Mouse (Mus musculus) brain, embryonic 18.5 days (tissue): ENCODE measurements at regions not wholly inside any gene's neighbourhood (a gene's known extent, or its start where the extent isn't known, plus 50 kb on each side); places are given as distances from the start of the nearest gene placed in this dataset.

Source experiments
- DNase-seq: peaks from one replicate; pipeline ENCODE4 v3.0.0-alpha.2; 2012; ENCODE audit warnings: low read depth, low spot score

DNA sequence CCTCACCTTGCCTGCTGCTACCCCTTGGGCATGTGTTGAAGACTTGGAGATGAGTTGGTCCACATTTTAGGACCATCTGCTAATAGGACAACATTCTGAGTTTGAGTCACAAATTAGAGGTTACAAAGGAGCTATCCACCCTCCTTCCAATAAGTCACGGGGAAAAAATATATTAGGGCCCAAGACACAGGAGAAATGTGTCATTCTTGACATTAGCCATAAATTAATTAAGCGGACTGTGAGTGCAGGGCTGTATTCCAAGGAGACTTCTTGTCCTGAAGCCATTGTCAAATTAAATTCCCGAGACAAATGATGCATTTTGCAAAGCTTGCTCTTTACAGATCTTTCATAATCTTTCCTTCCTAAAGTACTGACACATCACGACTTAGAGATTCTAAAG is 79.2 kb downstream of the 1700020N01Rik start:
- DNase-seq, result no peak

DNA sequence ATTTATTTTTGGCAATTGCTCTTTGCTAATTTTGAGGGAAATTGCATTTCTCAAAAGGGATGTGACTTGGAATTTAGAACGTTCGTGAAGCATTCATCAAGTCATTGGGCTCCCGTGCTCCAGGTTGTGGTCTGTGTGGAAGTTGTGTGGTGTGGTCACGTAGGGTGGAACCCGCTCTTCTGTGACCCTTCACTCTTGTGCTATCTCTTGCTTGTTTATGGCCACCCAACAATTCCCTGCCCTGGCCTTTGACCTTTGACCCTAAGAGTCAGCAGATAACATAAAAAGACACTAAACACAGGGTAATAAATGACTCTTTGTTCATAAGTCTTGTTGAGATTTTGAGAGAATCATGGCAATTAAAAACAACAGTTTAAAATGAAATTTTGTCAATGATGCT is 79.7 kb downstream of the 1700020N01Rik start:
- DNase-seq, result no peak

DNA sequence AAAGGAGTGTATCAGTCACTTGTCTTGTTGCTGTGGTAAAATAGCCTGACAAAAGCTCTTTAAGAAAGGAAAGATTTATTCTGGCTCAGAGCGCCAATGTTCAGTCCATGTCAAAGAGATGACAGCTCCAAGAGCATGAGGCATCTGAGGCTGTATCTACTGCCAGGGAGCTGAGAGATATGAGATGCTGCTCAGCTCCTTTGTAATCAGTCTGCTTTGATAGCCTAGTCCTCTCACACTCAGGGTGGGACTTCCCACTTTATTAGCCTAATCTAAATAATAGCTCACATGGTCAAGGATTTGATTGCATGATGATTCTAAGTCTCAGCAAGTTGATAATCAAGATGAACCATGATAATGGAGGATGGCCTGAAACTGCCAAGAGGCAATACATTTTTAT is 80.9 kb downstream of the 1700020N01Rik start:
- DNase-seq, result no peak

DNA sequence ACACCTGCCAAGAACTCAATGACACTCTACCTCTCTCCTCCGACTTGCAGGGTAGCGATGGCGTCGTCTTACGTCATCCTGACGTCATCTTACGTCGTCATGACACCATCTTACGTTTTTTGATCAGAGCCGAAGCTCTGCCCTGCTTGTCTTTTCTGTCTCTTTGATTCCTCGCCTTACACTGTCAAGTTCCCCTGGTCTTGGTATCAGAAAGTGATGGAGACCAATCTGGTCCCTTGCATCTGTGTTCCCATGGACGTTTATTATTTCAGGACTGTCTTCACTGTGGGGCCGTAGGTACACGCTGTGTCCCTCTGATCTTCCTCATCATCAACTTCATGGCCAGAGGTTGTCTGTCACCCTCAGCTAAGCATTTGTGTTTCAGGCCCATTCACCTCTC is 82.8 kb downstream of the 1700020N01Rik start:
- DNase-seq, result no peak

DNA sequence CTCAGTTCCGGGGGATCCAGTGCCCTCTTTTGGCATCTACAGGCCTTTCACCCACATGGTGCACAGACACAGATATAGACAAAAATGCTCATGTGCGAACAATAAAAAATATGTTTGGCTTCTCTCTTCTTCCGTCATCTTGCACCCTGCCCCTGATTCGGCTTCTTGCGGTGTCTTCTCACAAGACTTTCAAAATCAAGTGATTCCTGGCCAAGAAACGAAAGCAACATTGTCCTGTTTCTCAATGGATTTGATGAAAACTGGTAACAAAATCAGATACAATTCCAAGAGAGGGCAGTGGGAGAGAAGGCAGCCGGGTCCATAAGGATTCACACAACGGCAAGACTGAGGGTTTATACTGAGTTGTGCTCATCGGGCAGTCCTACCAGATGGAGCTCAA is 85.0 kb downstream of the 1700020N01Rik start:
- DNase-seq, result no peak

DNA sequence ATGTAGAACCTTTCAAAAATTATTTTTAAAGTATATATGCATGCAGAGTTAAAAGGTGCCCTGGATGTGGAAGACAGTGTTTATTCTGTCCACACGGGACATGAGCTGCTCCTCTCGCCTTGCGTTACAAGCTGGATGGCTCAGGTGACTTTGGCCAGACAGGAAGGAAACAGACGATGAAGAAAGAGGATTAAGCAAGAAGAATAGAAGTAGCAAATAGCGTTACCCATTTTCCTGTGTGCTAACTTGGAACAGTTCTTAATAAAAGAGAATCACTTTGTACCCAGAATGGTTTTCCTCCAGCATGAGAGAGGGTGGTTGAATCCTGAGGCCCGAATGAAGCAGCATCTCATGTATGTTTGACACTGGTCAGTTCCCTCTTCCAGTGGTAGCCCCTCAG is 85.4 kb downstream of the 1700020N01Rik start:
- DNase-seq, result no peak

DNA sequence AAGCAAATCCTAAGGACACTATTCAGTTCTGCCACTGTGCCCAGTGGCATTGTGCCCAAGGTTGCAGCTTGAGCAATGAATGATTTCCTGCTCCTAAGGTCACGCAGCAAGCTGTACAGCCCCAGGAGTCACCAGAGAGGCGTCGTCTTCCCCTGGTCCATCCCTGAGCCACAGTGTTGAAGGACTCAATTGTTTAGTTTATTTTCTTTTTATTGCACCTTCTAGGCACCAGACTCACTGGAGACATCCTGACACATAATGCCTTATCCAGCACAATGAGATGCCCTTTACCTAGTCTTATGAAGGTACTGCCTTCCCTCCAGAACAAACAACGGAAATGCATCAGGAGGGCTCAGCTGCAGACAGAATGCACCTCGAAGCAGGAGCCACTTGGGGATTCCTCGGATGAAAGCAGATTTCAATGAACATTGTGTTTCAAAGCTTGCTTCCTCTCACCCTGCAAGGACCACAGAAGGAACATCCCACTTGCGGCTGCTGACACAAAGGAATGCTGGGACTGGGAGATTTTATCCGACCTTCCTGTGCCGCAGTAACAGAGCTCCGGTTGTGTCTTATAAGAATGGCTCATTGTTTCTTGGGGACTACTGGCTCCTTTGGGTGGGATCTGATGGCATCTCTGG is 86.0 kb downstream of the 1700020N01Rik start:
- DNase-seq, result no peak

DNA sequence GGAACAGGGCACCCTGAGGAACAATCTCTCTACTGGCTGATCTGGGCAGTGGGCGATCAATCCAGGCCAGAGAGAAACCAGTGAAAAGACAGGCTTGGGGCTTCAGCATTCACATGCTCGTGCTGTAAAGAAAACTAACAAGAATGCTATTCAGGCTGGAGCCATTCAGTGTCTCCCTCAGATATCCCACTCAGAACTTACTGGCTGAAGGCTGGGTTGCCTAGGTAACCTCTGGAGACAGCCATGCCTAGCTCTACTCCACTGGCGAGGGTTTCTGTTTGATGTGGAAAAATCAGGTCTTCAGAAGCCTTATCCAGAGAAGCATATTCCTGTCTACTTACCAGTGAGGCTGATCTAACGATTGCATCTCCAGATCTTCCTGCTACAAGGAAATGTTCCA is 87.8 kb downstream of the 1700020N01Rik start:
- DNase-seq, result no peak

DNA sequence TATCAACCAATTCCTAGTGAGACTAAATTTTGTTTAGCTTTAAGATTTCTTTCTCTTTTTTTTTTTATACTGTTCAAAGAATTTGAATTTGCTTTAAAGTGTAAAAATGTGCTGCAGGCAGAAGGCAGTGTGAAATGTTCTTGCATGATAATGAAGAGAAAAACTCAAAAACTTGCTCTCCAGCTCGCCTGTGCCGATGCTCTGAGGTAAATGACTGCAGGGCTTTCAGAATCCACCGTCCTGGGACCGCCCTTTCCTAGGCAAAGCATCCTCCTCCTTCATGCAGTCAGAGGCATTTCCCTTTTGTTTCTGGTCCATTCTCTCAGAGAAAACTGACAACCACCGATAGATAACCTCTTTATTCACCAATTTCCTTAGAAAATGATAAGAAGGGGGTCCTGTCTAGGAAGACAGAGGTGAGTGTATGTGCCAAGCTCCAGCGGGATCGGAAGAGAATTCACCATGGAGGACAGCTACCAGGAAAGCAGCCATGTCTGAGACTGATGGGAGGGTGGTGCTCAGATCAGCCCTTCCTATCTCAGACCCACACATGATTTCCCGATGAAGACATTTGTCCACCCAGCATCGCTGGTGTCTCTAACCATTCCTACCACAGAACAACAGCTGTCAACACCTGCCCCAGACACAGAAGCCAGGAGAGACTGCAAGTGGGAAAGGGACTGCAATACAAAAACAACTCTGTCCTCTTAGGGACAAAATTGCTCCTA is 91.5 kb downstream of the 1700020N01Rik start:
- DNase-seq, result no peak

DNA sequence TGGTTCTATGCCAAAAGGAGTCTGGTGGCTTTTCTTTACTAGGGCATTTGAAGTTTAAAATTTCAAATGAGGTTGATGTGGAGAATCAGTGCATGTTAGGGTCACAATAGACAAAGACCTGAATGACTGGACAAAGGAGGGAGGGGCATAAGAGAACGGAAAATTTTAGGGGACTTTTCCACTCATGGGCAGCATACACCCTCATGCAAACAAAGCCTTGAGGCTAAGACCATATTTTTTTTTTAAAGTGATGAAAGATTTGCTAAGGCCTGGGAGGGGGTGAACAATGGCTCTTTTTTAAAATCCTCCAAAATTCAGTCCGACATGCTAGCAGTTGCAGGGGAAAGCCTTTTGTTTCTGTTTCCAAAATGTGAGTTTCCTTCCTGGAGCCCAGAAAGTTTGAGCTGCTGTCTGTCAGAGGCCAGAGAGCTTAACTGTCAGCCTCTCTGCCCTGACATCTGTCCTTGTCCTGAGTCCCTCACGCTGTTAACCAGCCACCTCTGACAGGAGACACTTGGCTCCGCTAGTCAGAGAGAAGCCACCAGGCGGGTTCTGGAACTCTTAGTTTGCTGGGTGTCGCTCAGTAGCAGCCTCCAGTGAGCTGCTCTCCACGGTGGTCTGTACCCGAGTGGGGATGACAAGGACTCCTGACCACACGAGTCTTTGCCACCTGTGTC is 92.3 kb downstream of the 1700020N01Rik start:
- no peak for DNase-seq

DNA sequence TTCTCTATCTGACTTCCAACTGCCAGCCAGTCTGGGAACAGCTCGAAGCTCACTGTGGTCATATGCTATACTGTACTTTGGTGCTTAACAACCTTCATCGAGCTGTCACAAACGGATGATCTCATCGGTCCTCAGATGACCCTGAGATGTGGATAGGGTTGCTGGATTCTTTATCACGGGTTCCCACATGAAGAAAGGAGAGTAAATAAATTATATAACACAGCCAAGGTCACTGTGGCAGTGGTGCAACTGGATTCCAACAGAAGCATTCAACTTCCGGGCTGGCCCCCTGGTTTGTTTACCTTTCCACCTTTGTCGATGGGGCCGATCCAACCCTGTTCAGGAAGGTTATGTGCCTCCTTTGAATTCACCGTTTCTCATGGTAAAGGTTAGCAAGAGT is 93.1 kb downstream of the 1700020N01Rik start:
- DNase-seq, result no peak

DNA sequence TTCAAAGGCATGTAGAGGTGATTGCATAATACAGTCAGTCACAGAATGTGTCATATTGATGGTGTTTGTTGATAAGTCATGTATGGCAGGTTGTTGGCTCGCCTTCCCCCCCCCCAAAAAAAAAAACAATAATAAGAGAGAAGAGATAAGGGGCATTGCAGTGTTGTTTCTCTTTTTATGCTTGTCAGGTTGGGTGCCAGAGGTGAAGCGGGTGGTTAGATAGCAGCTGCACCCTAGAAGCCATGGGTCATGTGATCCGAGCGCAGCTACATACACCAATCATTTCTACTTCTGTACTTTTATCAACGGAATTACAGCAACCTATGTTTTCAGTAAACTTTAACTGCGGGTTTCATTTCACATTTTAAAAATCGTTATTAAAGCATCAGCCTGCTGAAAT is 94.5 kb downstream of the 1700020N01Rik start:
- no peak for DNase-seq

DNA sequence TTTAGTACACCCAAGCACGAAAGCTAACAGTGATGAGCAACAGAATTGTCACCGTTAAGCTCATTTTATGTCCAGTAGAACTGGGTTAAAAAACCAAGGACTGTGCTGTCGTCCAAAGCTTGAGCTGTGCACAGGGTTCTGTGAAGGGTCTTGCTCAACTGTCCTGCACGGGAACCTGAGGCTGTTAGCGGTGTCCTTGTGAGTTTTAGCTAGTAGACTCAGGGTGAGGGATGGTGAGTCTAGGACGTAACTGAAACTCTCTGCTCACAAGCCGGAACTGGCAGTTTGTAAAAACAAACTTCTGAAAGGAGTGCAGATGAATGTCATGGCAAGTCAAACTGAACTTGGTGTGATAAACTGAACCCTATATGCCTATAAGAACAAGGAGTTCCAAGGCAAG is 95.6 kb downstream of the 1700020N01Rik start:
- no peak for DNase-seq

DNA sequence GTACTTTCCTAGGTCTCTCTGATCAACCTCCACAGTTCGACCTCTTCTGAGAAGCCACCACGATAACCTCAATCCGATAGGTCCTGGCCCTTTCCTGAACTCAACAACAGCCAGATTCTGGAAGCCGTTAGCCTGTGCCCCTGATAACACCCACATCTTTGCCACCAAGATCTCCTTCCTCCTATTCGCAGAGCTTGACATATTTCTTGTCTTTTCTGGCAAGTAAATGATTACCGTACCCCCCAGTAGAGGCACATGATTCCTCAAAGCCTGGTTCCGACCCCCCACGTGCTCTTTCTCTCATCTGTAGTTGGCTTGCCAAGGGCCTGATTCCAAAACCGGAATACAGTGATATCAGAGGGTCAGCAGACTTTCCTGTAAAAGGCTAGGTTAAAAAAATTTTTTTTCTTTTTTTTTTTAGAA is 96.9 kb downstream of the 1700020N01Rik start:
- no peak for DNase-seq

DNA sequence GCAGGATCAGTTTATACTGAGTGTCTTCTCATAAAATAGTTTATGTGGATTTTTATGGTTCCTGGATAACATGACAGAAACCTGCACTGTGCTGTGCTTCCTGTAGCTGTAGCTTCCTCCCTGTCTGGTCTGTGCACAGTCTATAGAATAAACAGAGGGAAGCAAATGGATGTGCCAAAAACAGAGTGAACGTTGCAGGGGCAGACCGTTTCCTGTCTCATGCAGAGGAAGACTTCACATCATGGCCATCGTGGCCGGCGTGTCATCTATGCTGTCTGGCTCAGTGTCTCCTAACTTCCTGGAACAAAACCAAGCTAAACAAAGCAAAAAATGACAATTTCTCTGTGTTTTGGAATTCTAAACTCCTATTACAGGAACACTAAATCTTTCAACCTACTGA is 102.2 kb downstream of the 1700020N01Rik start:
- DNase-seq, result no peak

DNA sequence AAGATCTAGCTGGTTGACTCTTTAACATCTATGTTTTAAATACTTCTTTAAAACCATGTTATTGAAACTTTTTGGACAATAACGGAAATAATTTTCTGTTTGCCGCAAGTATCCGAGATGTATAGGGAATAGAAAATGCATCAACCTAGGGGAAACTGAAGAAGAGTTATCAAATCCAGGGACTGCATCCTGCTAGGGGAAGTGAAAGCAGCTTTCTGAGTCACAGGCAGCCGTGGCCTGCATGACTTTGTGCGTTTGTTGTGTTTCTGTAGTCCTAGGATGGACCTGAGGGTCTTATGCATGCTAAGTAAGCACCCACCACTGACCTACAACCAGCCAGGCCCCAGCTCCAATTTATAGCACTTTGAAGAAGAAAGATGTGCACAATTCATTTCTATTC is 103.7 kb downstream of the 1700020N01Rik start:
- no peak for DNase-seq

DNA sequence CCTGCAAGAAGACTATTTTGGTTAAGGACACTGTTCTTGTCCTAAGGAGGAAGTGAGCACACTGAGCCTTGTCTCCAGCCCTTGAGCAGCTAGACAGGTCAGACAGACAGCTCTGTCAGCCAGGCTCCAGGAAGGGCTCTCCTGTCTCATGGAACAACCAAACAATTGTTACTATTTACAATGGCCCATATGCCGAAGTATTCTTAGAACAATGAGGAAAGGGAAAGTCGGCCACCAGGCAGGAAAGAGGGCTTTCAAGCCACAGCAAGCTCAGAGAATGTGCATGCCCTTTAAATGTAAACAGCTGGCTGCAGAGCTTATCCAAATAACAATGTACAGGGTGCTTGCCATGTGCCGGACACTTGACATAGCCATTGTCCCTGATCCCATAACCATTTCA is 108.6 kb downstream of the 1700020N01Rik start:
- no peak for DNase-seq

DNA sequence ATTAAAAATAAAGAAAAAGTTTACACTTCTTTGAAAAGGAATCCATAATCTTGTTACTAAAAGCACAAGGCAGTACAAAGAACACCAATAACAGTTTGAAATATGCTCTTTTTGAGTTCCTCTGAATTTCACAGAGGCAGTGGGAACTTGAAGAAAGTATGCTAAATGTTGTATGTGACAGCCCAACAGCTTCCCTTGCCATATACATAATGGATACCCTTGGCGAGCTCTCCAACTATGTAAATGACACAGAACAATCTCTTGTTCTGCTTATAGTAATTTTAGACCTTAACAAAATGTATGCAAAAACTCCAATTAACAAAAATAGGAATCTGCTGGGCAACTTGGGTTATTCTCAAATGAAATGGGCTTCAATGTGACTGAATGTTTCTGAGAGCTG is 109.2 kb downstream of the 1700020N01Rik start:
- DNase-seq, result peak; percentile 10

DNA sequence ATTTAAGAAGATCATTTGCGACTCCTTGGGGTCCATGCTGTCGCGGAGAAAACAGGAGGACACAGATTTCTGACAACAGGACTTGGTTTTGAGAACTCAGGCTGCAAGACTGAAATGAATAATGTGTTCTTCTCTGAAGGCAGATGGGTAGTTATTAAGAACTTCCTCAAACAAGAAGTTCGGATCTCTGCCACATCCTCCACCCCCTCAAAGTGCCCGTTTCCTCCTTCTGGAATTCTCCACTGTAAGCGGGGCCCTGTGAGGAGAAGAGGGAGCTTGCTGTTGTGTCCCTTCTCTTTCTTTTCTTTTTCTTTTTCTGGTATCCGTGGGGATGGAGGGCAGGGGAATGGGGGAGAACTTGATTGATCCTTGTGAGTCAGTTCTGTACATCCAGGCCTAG is 118.9 kb downstream of the 1700020N01Rik start:
- no peak for DNase-seq

DNA sequence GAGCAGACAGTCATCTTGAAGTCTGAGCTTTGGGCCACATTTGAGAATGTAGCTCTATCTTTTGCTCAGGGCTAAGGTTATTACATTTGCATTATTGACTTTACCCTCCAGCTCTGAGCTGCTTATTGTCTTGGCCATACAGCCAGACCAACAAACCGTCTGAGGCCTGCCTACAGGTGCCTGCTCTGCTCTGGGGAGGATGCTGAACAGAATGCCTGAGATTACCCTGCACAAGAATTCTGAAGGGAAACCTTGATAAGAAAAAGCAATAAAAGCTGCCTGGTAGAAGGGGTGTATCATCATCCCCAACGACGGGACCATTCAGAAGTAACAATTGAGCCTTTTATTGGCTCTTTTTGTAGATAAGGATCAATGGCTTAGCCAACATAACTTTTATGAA is 119.9 kb downstream of the 1700020N01Rik start:
- no peak for DNase-seq

DNA sequence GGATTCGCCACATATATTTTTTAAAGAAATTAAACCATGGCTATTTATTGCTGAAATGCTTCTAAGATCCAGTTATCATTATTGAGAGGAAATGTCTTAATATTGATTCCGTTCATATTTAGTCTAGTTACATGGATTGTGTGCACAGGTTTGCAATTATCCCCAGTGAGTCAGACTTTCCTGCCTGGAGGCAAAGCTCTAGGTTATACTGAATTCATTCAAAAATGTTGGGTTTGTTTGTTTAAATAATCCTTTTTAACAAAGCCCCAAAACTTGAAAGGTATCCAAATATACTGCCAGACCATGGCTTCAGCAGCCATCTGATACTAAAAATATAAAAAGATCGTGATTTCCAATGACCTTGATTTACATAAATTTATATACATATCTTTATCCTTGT is 122.5 kb downstream of the 1700020N01Rik start:
- no peak for DNase-seq

DNA sequence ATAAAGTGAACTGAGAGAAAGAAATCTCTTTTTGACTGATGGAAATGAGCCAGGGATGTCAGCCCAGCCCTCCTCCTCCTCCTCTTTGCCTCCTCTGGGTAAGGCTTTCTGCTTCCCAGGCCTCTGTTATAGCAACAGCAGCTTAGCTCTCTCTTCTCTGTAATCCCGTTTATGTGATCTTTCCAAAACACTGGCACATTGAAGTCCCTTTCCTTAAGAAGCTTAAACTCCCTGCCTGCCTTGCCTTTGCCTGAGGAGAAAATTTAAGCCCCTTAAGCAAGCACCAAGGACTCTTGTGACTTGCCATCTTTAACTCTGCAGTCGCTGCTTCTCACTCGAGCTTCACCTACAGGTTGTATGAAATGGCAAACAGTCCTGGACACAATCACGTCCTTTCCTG is 125.2 kb downstream of the 1700020N01Rik start:
- no peak for DNase-seq

DNA sequence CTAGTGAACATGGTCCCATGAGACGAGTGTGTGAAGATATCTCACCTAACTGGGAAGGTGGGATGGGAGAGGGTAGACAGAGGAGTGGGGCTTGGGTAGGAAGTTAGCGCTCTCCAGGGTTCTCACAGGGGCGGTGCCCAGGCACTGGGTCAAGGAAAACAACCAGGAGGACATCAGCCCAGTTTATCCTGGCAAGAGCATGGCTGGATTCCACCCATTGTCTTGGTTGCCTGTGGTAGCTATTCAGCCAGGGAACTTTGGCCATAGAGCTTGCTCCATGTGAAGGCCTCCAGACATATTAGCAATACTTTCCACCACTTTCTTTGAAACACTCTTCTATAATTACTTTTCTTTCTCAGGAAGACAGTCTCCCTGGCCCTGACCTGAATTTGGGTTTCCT is 131.4 kb downstream of the 1700020N01Rik start:
- no peak for DNase-seq
